Mouse (Mus musculus) retina, adult 2 months (tissue): ENCODE results near the gene Traf7.
A peak's percentile ranks its signal among the peaks of the same experiment; 100 is the strongest.

Experiments
- DNase-seq: peaks from one replicate; pipeline ENCODE4 v3.0.0-alpha.2; 2012; ENCODE audit warnings: low read depth, low spot score

The Traf7 gene

GRCm38 (mm10) chr17:24545247-24545646 lies 17.5 kb upstream of the Traf7 start:
- no peak for DNase-seq

DNA sequence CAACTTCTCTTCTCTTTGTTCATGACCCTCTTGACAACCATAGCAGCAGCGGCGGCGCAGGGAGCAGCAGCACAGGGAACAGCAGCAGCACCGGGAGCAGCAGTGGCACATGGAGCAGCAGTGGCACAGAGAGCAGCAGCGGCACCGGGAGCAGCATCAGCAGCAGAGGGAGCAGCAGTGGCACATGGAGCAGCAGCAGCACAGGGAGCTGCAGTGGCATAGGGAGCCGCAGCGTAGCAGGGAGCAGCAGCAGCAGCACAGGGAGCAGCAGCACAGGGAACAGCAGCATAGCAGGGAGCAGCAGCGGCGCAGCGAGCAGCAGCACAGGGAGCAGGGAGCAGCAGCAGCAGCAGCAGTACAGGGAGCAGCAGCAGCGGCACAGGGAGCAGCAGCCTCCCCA lies 16.9 kb upstream of the Traf7 start:
- no peak for DNase-seq

GRCm38 (mm10) chr17:24540375-24540774 lies 12.6 kb upstream of the Traf7 start:
- DNase-seq, result no peak

DNA sequence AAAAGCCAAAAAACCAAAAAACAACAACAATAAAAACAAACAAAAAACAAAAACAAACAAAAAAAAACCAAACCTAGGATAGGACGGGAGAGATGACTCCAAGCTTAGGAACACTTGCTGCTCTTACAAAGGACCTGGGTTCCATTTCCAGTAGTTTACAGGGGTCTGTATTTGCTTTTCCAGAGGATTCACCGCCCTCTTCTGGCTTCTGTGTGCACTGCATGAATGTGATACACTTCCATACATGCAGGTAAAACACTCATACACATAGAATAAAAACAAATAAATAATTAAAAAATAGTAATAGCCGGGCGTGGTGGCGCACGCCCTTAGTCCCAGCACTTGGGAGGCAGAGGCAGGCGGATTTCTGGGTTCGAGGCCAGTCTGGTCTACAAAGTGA lies 11.2 kb upstream of the Traf7 start:
- DNase-seq, result no peak

DNA sequence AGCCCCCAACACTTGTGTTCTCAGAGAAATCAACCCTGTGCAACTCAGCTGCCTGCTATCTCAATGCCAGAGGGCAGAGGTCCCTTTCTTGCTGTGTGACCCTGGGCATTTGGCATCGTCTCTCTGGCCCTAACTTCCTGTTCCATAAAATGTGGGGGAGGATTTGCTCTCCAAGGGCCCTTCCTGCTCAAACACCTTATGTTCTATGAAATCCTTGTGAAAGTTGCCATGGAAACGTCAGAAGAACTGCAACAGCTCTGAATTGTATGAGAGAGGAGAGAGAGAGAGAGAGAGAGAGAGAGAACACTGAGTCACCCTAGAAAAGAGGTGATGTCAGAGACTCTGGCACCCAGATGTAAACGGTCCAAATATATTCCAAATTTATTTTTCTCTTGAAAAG lies 9.8 kb upstream of the Traf7 start:
- DNase-seq, result no peak

GRCm38 (mm10) chr17:24535300-24535699 lies 7.6 kb upstream of the Traf7 start:
- DNase-seq, result no peak

- no peak for DNase-seq
Measured at GRCm38 (mm10) chr17:24534160-24534718, 6.5 kb upstream of the Traf7 start, which contains the start of gene Rab26. TSS of gene Rab26 (minus strand) at chr17:24534210.

GRCm38 (mm10) chr17:24533099-24533992 lies 5.6 kb upstream of the Traf7 start:
- peak; percentile 68 for DNase-seq

- DNase-seq, result no peak
Measured at GRCm38 (mm10) chr17:24532045-24532444, 4.3 kb upstream of the Traf7 start.

DNA sequence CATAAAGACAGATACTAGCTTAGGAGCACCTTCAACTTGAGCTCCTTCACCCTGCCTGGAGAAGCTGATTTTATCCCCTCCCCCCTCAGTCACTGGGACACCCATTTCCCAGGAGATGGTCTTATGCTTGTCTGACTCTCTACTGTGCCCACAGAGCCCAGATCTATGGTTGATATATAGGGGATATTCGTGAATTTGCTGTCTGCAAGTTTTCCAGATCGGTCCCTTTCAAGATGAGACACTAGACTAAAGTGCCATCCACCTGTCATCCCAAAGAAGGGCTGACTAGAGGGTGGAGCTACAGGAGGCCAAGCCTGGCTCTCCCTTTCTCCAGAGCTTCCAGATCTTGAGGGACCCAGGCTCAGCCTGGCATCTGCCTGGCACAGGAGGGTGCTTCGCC lies 3.3 kb upstream of the Traf7 start:
- no peak for DNase-seq

DNA sequence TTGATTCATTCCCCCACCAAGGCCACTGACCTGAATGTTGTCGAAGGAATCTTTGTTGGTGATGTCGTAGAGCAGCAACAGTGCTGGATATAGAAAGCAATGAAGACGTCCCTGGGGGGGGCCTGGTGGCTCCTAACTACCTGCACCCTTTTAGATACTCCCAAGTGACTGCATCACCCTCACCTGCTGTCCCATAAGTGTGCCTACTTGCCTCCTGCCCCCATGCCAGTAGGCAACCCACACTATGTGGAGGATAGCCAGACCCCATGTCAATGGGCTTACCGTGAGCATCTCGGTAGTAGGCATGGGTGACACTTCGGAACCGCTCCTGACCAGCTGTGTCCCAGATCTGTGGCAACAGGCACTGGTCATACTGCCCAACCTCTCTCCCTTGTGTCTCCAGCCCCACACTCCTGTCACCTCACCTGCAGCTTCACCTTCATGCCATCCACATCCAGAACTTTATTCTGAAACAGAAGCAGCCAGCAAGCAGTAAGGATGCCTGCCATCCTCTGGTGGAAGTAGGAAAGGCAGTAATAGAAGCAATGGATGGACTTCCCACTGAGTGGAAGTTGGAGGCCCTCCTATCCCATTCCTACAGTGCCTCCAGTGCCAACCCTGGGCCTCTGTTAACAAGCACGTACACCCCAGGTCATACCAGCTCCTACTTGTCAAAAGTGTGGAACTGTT lies 2.8 kb upstream of the Traf7 start:
- DNase-seq, result no peak

DNA sequence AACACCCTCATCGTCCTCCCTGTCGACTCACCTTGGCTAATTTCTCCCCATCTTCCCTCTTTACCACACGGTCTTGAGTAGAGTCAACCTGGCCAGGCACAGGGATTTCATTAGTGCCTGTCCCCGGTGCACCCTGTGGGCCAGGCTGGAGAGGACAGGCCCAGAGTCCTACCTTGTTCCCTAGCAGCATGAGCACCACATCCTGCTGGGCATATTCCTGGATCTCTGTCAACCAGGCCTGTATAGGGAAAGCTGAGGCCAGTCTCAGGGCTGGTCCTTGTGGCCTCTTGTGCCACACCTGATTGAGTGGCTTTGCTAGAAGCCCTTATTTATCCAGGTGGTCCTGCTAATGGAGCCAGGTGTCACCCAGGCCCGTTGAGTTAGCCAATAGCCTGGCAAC lies 2.1 kb upstream of the Traf7 start:
- DNase-seq, result no peak

- DNase-seq, result no peak
Measured at GRCm38 (mm10) chr17:24529007-24529451, 1.3 kb upstream of the Traf7 start.

DNA sequence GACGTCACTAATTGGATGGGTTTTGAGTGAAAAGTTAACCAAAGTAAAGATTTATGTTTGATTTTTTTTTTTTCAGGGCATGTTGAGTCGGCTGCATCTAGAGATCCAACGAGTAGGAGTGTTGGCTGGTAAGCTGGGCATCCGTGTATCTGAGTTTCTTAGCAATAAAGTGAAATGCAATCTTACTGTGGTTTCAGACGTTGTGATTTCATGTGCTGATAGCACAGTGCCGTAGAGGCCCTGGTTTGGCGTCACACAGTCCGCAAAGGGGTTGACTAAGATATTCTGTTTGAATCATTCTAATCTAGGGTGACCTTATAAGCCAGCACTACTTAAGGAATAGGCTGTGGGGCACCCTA lies 801 bp upstream of the Traf7 start:
- DNase-seq, result no peak

DNA sequence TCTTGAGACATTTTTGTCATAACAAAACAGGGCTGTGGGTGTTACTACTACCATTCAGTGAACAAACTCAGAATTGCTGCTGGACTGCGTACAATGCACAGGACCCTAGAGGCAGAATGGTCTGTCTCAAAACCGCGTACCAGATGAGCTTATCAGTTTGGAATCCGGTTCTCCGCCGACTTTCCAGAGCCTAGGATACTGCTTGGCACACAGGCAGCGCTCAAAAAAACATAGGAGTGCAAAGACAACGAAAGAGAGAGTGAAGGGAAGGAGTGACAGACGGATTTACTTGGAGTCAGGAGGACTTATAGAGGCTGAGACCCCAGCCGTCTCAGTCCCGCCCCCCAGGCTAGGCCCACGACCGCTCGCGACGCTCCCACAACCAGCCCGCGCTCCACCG lies 423 bp downstream of the Traf7 start:
- DNase-seq, result no peak

GRCm38 (mm10) chr17:24524734-24525133 lies 3.0 kb downstream of the Traf7 start:
- DNase-seq, result no peak

DNA sequence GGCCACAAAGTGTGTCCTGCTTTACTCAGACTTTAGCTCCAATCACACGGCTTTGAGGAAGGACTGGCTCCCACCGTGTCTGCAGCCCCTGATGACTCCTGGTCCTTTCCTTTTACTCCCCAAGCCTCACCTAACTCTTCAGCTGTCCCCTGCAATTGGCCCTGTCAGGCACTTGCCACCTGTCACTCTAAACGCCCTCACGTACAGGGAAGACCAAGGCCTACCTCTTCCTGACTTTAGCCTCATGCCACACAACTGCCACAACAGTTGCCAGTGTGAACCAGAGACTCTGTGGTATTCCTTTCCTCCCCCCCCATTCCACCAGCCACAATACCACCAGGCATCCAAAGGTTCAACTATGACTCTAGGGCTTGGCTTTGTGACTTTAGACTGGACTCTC lies 7.3 kb downstream of the Traf7 start:
- DNase-seq, result no peak

- DNase-seq, result no peak
Measured at GRCm38 (mm10) chr17:24514270-24515257, 13.2 kb downstream of the Traf7 start.

DNA sequence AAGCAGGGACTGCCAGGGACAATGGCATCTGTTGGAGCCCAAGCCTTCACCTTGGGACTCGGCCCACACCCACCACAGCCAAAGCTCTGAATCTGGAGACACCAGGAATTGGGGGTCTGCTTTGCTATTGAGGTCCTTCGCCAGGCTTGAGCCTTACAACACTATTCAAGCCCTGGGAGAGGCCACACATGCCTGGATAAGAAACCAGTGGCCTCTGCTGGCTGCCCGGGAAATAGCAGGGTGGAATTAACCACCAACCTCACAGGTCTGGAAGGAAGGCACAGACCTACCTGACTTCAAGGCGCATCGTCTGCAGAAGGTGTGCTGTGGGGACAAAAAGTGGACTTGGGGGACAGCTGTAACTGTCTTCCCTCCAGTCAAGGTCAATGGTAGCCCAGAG lies 14.1 kb downstream of the Traf7 start:
- DNase-seq, result no peak

GRCm38 (mm10) chr17:24507806-24508460 lies 19.8 kb downstream of the Traf7 start:
- DNase-seq, result no peak

DNA sequence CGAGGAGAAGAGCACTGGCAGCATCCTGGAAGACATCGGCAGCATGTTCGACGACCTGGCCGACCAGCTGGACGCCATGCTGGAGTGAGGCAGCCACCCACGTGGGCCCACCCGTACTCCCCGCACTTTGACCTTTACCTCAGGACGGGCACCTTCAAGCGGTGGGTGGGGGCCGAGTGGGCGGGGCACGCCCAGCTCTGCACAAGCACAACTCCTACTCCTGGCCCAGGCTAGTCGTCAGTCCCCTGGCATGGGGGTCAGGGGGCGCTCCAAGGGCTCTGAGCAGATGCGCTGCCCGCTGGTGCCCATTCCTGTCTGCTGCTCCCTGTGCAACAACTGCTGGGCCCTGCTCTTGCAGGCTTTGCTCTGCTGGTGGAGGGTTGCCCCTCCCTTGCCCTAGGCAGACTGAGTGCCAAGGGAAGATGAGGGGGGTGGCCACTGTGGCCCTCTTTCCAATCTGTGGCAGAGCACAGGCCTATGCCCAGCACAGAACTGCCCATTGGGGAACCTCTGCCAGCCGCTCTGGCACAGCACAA lies 20.5 kb downstream of the Traf7 start:
- DNase-seq, result no peak
